Mouse (Mus musculus) intestine, postnatal 0 days (tissue): ENCODE data around the gene Reln. TPM values are rescaled to one million over a fixed set of nuclear protein-coding genes. Genes with fewer than 3 reads are reported as not detected.

Experiments
- ATAC-seq: fragments of 200-750 bp; cut with Nextera tagmentation; 2 replicates; pipeline ENCODE4 v1.8.0; 2017; ENCODE audit warnings: mild to moderate bottlenecking, moderate TSS enrichment, moderate library complexity
- H3K27ac ChIP-seq: fragments of 300-500 bp; sonication (generic); 2 replicates; pipeline ENCODE4 v1.5.1; 2014; ENCODE audit warnings: mild to moderate bottlenecking, low read depth, low read length, moderate library complexity
- H3K27me3 ChIP-seq: fragments of 300-500 bp; sonication (generic); replicated peaks from 2 replicates; pipeline ENCODE4 v1.6.1; 2014; ENCODE audit warnings: low read length, mixed read lengths; ENCODE audit not compliant: control insufficient read depth, insufficient read depth
- H3K36me3 ChIP-seq: fragments of 300-500 bp; sonication (generic); 2 replicates; pipeline ENCODE4 v1.6.1; 2014; ENCODE audit warnings: mild to moderate bottlenecking, moderate library complexity; ENCODE audit not compliant: control insufficient read depth, insufficient read depth
- H3K4me1 ChIP-seq: fragments of 300-500 bp; sonication (generic); replicated peaks from 2 replicates; pipeline ENCODE4 v1.6.1; 2014; ENCODE audit warnings: antibody characterized with exemption, low read length, mixed read lengths; ENCODE audit not compliant: control insufficient read depth, insufficient read depth
- H3K4me2 ChIP-seq: fragments of 300-500 bp; sonication (generic); replicated peaks from 2 replicates; pipeline ENCODE4 v1.6.1; 2014; ENCODE audit warnings: low read depth, mild to moderate bottlenecking, moderate library complexity
- H3K4me3 ChIP-seq: fragments of 300-500 bp; sonication (generic); 2 replicates; pipeline ENCODE4 v1.5.1; 2014; ENCODE audit warnings: low read depth, low read length
- H3K9ac ChIP-seq: fragments of 300-500 bp; sonication (generic); 2 replicates; pipeline ENCODE4 v1.6.1; 2014; ENCODE audit warnings: mild to moderate bottlenecking, low read depth, low read length
- H3K9me3 ChIP-seq: fragments of 300-500 bp; sonication (generic); 2 replicates; pipeline ENCODE4 v1.6.1; 2016; ENCODE audit warnings: mixed run types; ENCODE audit not compliant: control insufficient read depth
- CTCF ChIP-seq: sonication (generic); IDR thresholded peaks from 2 replicates; pipeline ENCODE4 v1.5.1; 2016; ENCODE audit warnings: low read depth, mild to moderate bottlenecking, control low read depth, antibody characterized with exemption, moderate library complexity
- WGBS: fragments of 180-500 bp; shearing (Covaris S2); extraction: QIAGEN DNeasy Blood & Tissue Kit; methylation state at CpG from one replicate; pipeline ENCODE4 v1.1.7; 2014; 5-methylcytosine and 5-hydroxymethylcytosine counted together
- polyA plus RNA-seq: library from polyadenylated mRNA; unstranded; fragments of >200 nt; fragmentation: Nextera tagmentation; extraction: Ambion mirVana; gene quantifications from 2 replicates; pipeline ENCODE4 v1.2.1, GENCODE M21; 2015

The Reln gene
- polyA plus RNA-seq, 1 experiment from 2014 or later: 5.3 TPM

DNA sequence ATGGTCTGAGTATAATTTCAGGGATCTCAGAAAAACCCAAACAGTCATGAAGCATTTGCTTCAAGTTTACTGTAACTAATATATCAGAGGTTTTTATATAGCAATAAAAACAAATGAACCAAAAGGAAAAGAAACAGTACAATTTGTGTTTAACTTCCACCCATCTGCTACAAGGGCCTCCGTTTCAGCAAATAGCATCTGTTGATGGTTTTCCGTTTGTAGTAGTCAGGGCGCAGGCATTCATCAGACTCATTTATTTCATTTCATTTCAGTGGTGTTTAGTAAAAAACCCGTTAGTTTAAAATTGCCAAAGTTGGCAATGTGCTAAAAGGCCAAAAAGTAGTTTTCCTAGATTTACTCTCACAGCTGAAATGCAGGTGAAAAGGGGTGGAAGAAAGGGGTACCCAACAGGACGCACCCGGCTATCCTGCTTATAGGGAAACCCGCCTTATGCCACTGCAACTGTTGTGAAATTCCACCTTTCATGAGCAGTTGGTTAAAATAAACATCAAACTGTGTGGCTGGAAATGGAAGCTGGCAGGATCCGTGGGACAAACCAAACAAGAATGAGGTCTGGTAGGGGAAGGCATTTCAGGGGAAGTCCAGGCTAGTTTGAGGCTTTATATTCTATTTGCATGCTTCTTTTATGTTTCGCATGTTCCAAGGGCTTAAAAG is 237.6 kb downstream of the Reln start:
- no peak overlapping the region for H3K27ac ChIP-seq
- no peak for ATAC-seq
- no peaks in the 10 kb centered on the region for H3K9me3 ChIP-seq
- H3K4me2 ChIP-seq: no peak overlapping the region
- no peaks in the 10 kb centered on the region for H3K36me3 ChIP-seq
- H3K27me3 ChIP-seq: no peaks in the 10 kb centered on the region
- H3K9ac ChIP-seq: no peak overlapping the region
- no peaks in the 10 kb centered on the region for H3K4me1 ChIP-seq
- H3K4me3 ChIP-seq: no peak overlapping the region
- 67% methylated on average over 9 of the region's 9 CpGs for WGBS
- TF ChIP-seq CTCF: no peak

DNA sequence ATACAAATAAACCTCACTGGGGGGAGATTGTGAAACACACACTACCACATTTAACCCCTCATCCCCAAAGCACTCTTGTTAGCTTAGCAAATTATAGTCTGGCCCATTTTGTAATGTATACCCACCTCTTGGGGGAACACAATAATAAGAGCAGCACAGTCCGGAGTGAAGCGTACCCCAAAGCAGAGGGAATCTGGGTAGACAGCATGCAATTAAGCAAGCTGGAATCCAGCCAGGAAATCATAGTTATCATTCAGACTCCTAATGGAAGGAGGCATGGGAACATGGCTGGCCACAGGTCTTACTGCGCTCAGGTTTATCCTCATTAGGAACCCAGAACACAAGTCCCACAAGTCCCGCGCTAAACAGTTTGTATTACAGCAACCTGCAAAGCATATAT is 249.5 kb downstream of the Reln start:
- 91% methylated on average over 5 of the region's 5 CpGs for WGBS
- no peak overlapping the region for H3K4me3 ChIP-seq
- H3K9ac ChIP-seq: no peak overlapping the region
- H3K36me3 ChIP-seq: no peaks in the 10 kb centered on the region
- TF ChIP-seq CTCF: no peak
- H3K4me2 ChIP-seq: no peak overlapping the region
- H3K4me1 ChIP-seq: no peaks in the 10 kb centered on the region
- ATAC-seq: no peak
- no peaks in the 10 kb centered on the region for H3K27me3 ChIP-seq
- H3K9me3 ChIP-seq: no peaks in the 10 kb centered on the region
- no peak overlapping the region for H3K27ac ChIP-seq

DNA sequence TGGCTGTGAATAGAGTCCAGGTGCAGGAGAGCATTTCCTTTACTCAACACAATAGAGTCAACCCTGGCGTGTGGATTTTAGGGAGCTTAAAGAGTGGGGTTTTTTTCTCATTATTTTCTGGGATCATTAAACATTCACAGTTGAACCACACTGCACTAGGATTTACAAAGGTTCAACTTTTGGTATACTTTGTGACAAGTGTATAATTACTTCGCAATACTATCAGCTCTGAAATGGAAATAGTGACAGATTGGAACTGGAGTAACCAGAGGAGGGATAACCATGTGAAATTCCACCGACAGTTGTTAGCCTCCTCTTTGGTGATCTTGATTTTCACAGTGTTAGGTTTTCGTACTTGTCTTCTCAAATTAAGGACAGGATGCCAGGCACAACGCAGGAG is 250.5 kb downstream of the Reln start:
- no peak overlapping the region for H3K4me2 ChIP-seq
- H3K9me3 ChIP-seq: no peaks in the 10 kb centered on the region
- no peak for ATAC-seq
- no peak overlapping the region for H3K9ac ChIP-seq
- H3K36me3 ChIP-seq: no peaks in the 10 kb centered on the region
- no peak for TF ChIP-seq CTCF
- WGBS: 81% methylated on average over 5 of the region's 5 CpGs
- H3K27ac ChIP-seq: no peak overlapping the region
- no peaks in the 10 kb centered on the region for H3K27me3 ChIP-seq
- no peak overlapping the region for H3K4me3 ChIP-seq
- H3K4me1 ChIP-seq: no peaks in the 10 kb centered on the region

DNA sequence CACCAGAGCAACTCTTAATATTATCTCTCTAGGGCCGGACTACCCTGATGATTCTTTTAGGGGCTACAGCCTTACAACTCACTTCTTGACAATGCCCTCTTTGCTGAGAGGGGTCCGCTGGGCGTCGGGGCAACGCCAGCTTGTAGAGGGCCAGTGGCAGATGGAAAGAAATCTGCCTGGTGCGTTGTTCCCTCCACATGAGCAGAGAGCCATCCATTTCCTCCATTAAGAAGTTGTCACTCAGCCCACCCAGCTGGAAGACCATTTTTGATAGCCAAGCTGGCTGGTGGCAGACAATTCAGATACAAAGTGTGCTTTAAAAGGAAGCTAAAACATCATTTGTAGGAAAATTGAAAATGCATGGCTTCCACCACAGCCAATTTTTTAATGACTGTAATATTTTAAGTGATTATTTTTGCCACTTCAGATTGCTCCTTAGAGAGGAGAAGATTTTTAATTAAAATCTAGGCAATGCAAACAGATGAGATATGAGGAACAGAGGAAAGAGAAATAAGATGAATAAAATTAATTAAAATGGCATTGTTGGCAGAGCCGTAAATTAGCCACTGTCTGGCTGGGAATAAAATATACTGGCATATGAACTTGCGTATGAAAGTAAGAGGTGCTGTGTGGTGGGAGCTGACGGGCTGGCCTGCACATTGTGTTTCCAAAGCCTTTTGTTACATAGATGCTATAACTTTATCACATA is 251.2 kb downstream of the Reln start:
- 81% methylated on average over 9 of the region's 9 CpGs for WGBS
- no peaks in the 10 kb centered on the region for H3K4me1 ChIP-seq
- no peaks in the 10 kb centered on the region for H3K27me3 ChIP-seq
- H3K9me3 ChIP-seq: no peaks in the 10 kb centered on the region
- ATAC-seq: no peak
- no peak for TF ChIP-seq CTCF
- H3K9ac ChIP-seq: no peak overlapping the region
- H3K36me3 ChIP-seq: no peaks in the 10 kb centered on the region
- H3K4me2 ChIP-seq: no peak overlapping the region
- no peak overlapping the region for H3K27ac ChIP-seq
- H3K4me3 ChIP-seq: no peak overlapping the region

DNA sequence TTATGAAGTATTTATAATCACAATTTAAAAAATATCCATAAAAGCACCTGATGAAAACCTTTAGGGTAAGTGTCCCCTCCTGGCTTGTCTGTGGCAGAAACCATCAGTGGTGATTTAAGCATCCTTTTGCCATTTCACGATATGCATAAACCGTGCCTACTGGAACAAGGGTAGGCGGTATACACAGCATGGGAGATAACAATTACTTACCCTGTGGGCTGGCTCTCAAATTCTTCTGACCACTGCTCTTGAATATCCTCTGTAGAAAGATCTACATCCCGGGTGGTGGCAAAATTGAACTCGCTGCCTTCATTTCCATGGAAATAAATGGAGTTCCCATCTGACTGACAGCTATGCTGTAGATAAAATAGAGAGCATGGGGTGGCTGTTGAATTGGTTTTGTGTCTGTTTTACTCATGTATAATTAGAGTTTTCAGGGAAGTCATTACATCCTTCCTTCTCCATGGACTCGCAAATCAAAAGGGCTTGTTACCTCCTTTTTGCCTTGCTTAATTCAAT is 264.0 kb downstream of the Reln start:
- 89% methylated on average over 6 of the region's 6 CpGs for WGBS

DNA sequence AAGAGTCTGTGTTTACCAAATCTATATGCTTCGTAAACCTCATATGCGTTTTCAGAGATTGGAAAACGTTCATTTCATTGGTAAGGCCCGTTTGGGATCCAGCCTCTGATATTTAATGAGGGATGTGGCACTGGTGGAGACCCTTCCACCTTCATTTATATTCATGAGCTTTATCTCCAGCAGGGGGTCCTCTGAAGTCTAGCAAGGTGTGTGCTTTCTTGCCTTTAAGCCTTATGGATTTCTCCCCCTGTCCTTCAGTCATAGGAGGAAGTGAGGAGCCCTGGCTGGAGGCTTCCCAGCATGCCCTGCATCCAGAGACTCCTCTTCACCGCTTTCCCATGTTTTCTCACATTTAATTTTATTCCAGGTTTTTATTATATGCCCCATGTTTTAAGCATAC is 269.5 kb downstream of the Reln start:
- Histone ChIP-seq H3K4me2 (no peak overlapping the region), H3K36me3 (no peaks in the 10 kb centered on the region), H3K9me3 (no peaks in the 10 kb centered on the region), H3K4me1 (no peaks in the 10 kb centered on the region), H3K27me3 (no peaks in the 10 kb centered on the region), H3K9ac (no peak overlapping the region), H3K4me3 (no peak overlapping the region), H3K27ac (no peak overlapping the region)
- ATAC-seq: no peak
- no peak for TF ChIP-seq CTCF
- WGBS: 53% methylated on average over 5 of the region's 5 CpGs

More for the DNA sequence above, 264.0 kb downstream of the Reln start:
- no peak for TF ChIP-seq CTCF
- Histone ChIP-seq H3K4me3 (no peak overlapping the region), H3K27me3 (no peaks in the 10 kb centered on the region), H3K27ac (no peak overlapping the region), H3K9ac (no peak overlapping the region), H3K4me2 (no peak overlapping the region), H3K9me3 (no peaks in the 10 kb centered on the region), H3K36me3 (no peaks in the 10 kb centered on the region), H3K4me1 (no peaks in the 10 kb centered on the region)
- ATAC-seq: no peak
